Mouse (Mus musculus) lung, postnatal 0 days (tissue): ENCODE results near the gene Ltbp1.

Experiments
- CTCF ChIP-seq: IDR thresholded peaks from 2 replicates; pipeline ENCODE4 v1.5.1; 2016; ENCODE audit warnings: antibody characterized with exemption, mild to moderate bottlenecking
- EP300 ChIP-seq: IDR thresholded peaks from 2 replicates; pipeline ENCODE4 v1.6.1; 2016; ENCODE audit warnings: antibody characterized with exemption, mild to moderate bottlenecking, control low read depth

GRCm38 (mm10) chr17:75284876-75285708 lies 279.7 kb downstream of the Ltbp1 start:
- TF ChIP-seq CTCF = no peak
- peak; percentile 42; the same call in 1 of the 2 replicates for TF ChIP-seq EP300
